In genomic region chr16:6519474-6519873, GRCm38 (mm10) we compare ENCODE assay signal across 8 mouse cellular contexts.
"Had no signal": no experiment of that assay in that cellular context is flagged by ENCODE, and none has a peak within 500 bp of the region (broad histone marks: within the 10 kb centered on the region; RNA-seq: fewer than 3 reads in every experiment).

No protein-coding gene starts in this region.

- DNase-seq: kidney, adult 2 months; kidney, postnatal 36 days; left cerebral cortex, postnatal 4 days; liver, postnatal 0 days; lung, embryonic 14.5 days; thymus, adult 2 months; thymus, postnatal 14 days; thymus, postnatal 4 days had no signal
